Mouse (Mus musculus) liver, adult 2 months (tissue): ENCODE results near the gene Ano3.

Experiments used
- CTCF ChIP-seq: fragments of 200-500 bp; IDR thresholded peaks from 2 replicates; pipeline ENCODE4 v1.5.1; 2011; ENCODE audit warnings: low read depth, low read length, control low read depth
- POLR2A ChIP-seq: fragments of 200-500 bp; IDR thresholded peaks from 2 replicates; pipeline ENCODE4 v1.6.1; 2011; ENCODE audit warnings: low read length, control low read depth; ENCODE audit not compliant: insufficient read depth; ENCODE audit errors: extremely low read depth

- TF ChIP-seq POLR2A (no peak), CTCF (no peak)
These were observed 31.0 kb upstream of the Ano3 start for GRCm38 (mm10) chr2:110981733-110982132.
